Mouse (Mus musculus): ENCODE measurements at regions not wholly inside any gene's neighbourhood (a gene's known extent, or its start where the extent isn't known, plus 50 kb on each side); places are given as distances from the start of the nearest gene placed in this dataset.

DNA sequence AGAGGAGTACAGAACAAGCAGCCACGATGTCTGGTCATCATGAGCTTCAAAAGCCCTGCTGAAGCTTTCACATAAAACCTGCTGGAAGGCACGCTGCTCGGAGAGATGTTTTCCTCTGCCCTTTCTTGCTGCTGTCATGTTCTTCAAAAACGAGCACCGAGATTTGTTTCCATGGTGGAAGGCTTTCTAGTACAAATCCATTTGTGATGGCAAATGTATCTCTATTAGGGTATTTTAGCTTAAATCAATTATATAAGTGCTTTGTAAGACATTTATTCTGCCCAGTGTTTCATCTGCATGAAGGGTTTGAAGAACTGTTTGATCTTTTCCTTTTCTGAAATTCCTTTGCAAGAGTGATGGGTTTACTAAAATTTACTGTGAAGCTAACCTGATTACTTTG, 253.1 kb downstream of the Fam173b start:
- Histone ChIP-seq H3K27ac (replicated peaks in 1 of 2; ENCODE audit: control insufficient read depth in 1 of 2, insufficient read depth in 1 of 2, low read depth in 2 of 2, low read length in 2 of 2) (no peak overlapping the region), H3K4me2 (ENCODE audit: low read length) (no peak overlapping the region), H3K36me3 (ENCODE audit: control insufficient read depth, insufficient read depth, low read length) (no peaks in the 10 kb centered on the region), H3K4me1 (ENCODE audit: control insufficient read depth in 2 of 2, insufficient read depth in 2 of 2, low read length in 2 of 2) (no peaks in the 10 kb centered on the region), H3K27me3 (ENCODE audit: control insufficient read depth, insufficient read depth, low read length) (no peaks in the 10 kb centered on the region), H3K9me3 (ENCODE audit: control insufficient read depth, low read length) (no peaks in the 10 kb centered on the region), H3K4me3 (ENCODE audit: control insufficient read depth in 1 of 2, insufficient read depth in 1 of 2, low read depth in 1 of 2, low read length in 2 of 2) (no peak overlapping the region), H3K9ac (ENCODE audit: low read length) (no peak overlapping the region)
- no peak for ATAC-seq (ENCODE audit: insufficient number of reproducible peaks, insufficient read depth, low FRiP score, low read depth)
- 85% methylated on average over 5 of the region's 5 CpGs for WGBS

DNA sequence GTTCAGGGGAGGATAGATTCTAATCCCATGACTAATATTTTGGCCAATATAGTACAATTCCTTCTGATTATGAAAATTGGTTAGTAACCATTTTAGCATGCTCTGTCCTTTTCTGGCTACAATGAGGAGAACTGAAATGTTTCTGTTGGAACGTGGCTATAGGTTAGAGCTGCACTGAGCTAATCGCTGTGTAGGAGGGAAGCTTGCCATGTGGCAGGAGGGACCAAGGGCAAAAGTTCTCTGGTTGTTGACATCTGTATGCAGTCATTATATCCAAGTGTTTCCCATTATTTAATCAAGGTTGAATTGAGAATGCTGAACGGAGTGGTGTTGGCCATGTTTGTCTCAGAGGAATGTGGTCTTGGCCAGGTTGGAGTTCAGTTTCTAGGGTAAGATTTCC, 253.5 kb downstream of the Fam173b start:
- 77% methylated on average over 3 of the region's 3 CpGs for WGBS
- no peaks in the 10 kb centered on the region for H3K27me3 ChIP-seq (ENCODE audit: control insufficient read depth, insufficient read depth, low read length)
- H3K36me3 ChIP-seq (ENCODE audit: control insufficient read depth, insufficient read depth, low read length) = no peaks in the 10 kb centered on the region
- no peak overlapping the region for H3K4me3 ChIP-seq (ENCODE audit: control insufficient read depth in 1 of 2, insufficient read depth in 1 of 2, low read depth in 1 of 2, low read length in 2 of 2)
- no peaks in the 10 kb centered on the region for H3K4me1 ChIP-seq (ENCODE audit: control insufficient read depth in 2 of 2, insufficient read depth in 2 of 2, low read length in 2 of 2)
- no peak overlapping the region for H3K4me2 ChIP-seq (ENCODE audit: low read length)
- H3K27ac ChIP-seq (replicated peaks in 1 of 2; ENCODE audit: control insufficient read depth in 1 of 2, insufficient read depth in 1 of 2, low read depth in 2 of 2, low read length in 2 of 2) = no peak overlapping the region
- H3K9ac ChIP-seq (ENCODE audit: low read length) = no peak overlapping the region
- no peaks in the 10 kb centered on the region for H3K9me3 ChIP-seq (ENCODE audit: control insufficient read depth, low read length)
- ATAC-seq (ENCODE audit: insufficient number of reproducible peaks, insufficient read depth, low FRiP score, low read depth) = no peak

DNA sequence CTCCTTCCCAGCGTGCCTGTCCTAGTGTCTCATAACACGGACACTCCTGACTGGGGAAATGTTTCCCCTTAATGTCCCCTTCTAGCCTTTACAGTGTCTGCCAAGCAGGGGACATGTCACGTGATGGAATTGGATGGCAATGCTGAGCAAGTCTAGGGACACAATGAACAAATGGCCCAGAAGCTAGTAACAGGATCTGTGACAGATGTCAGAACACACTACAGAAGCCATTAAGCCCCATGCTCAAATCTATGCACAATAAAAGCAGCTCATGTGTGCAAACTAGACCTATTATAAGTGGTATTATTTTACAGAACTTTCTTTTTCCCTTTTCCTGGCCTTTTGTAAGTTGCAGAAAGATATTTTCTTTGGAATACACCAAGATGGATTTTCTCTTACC, 267.4 kb downstream of the Fam173b start:
- H3K4me3 ChIP-seq (ENCODE audit: control insufficient read depth in 1 of 2, insufficient read depth in 1 of 2, low read depth in 1 of 2, low read length in 2 of 2) = no peak overlapping the region
- no peak overlapping the region for H3K9ac ChIP-seq (ENCODE audit: low read length)
- H3K36me3 ChIP-seq (ENCODE audit: control insufficient read depth, insufficient read depth, low read length) = no peaks in the 10 kb centered on the region
- H3K9me3 ChIP-seq (ENCODE audit: control insufficient read depth, low read length) = no peaks in the 10 kb centered on the region
- 78% methylated on average over 3 of the region's 3 CpGs for WGBS
- H3K27ac ChIP-seq (replicated peaks in 1 of 2; ENCODE audit: control insufficient read depth in 1 of 2, insufficient read depth in 1 of 2, low read depth in 2 of 2, low read length in 2 of 2) = no peak overlapping the region
- no peak overlapping the region for H3K4me2 ChIP-seq (ENCODE audit: low read length)
- no peaks in the 10 kb centered on the region for H3K27me3 ChIP-seq (ENCODE audit: control insufficient read depth, insufficient read depth, low read length)
- no peak for ATAC-seq (ENCODE audit: insufficient number of reproducible peaks, insufficient read depth, low FRiP score, low read depth)
- no peaks in the 10 kb centered on the region for H3K4me1 ChIP-seq (ENCODE audit: control insufficient read depth in 2 of 2, insufficient read depth in 2 of 2, low read length in 2 of 2)

DNA sequence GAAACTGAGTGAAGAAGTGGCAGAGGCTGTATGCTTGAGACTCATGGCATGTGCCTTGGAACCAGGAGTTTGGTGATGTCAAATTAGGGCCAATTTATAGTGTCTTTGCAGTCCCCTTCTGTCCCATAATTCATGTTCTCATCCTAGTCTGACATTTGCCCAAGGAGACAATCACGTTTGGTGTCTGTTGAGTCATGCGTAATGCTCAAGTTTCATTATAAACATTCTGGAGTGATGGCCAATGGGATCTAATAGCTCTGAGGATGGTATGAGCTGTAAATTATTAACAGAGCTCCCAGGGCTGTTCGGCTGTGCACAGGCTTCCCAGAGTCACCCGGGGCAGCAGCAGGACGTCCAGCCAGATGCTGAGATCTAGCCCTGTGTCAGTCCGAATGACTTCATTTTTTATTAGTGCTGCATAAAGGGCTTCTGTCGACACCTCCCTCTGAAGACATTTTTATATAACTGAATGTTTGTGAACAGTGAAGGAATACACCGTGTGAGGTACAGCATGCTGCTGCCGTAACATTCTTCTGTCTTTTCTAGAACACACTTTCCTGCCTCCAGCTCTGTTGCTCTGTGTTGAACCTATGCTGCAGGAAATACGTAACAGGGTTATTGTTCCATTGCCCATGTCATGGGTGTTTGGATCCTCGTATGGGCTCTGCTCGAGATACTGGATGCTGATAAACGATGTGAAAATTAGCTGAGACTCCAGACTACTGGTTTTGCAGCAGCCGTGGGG, 268.2 kb downstream of the Fam173b start:
- H3K9me3 ChIP-seq (ENCODE audit: control insufficient read depth, low read length) = no peaks in the 10 kb centered on the region
- no peak overlapping the region for H3K9ac ChIP-seq (ENCODE audit: low read length)
- H3K4me3 ChIP-seq (ENCODE audit: control insufficient read depth in 1 of 2, insufficient read depth in 1 of 2, low read depth in 1 of 2, low read length in 2 of 2) = no peak overlapping the region
- H3K4me2 ChIP-seq (ENCODE audit: low read length) = no peak overlapping the region
- H3K4me1 ChIP-seq (ENCODE audit: control insufficient read depth in 2 of 2, insufficient read depth in 2 of 2, low read length in 2 of 2) = no peaks in the 10 kb centered on the region
- H3K36me3 ChIP-seq (ENCODE audit: control insufficient read depth, insufficient read depth, low read length) = no peaks in the 10 kb centered on the region
- no peak overlapping the region for H3K27ac ChIP-seq (replicated peaks in 1 of 2; ENCODE audit: control insufficient read depth in 1 of 2, insufficient read depth in 1 of 2, low read depth in 2 of 2, low read length in 2 of 2)
- ATAC-seq (ENCODE audit: insufficient number of reproducible peaks, insufficient read depth, low FRiP score, low read depth) = no peak
- WGBS = 68% methylated on average over 14 of the region's 14 CpGs
- H3K27me3 ChIP-seq (ENCODE audit: control insufficient read depth, insufficient read depth, low read length) = no peaks in the 10 kb centered on the region

DNA sequence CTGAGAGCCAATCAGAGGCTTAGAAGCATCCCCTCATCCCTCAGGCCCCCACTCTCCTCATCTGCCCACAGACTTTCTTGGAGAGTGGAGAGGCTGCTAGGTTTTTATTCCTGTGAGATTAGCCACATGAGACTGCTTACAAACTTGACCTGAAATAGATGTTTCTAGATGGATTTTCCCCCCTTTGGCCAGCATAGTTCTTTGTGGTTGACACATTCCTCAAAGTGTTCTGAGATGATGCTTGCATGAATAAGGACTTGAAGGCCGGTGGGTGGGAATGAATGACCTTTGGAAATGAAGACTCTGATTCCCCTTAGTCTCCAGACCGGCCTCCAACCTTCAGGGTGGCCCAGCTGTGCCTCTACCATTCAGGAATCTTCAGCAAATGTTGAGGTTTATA, 273.8 kb downstream of the Fam173b start:
- H3K4me1 ChIP-seq (ENCODE audit: control insufficient read depth in 2 of 2, insufficient read depth in 2 of 2, low read length in 2 of 2) = no peaks in the 10 kb centered on the region
- H3K36me3 ChIP-seq (ENCODE audit: control insufficient read depth, insufficient read depth, low read length) = no peaks in the 10 kb centered on the region
- no peak overlapping the region for H3K9ac ChIP-seq (ENCODE audit: low read length)
- H3K27ac ChIP-seq (replicated peaks in 1 of 2; ENCODE audit: control insufficient read depth in 1 of 2, insufficient read depth in 1 of 2, low read depth in 2 of 2, low read length in 2 of 2) = no peak overlapping the region
- no peak overlapping the region for H3K4me2 ChIP-seq (ENCODE audit: low read length)
- H3K4me3 ChIP-seq (ENCODE audit: control insufficient read depth in 1 of 2, insufficient read depth in 1 of 2, low read depth in 1 of 2, low read length in 2 of 2) = no peak overlapping the region
- H3K27me3 ChIP-seq (ENCODE audit: control insufficient read depth, insufficient read depth, low read length) = no peaks in the 10 kb centered on the region
- no peak for ATAC-seq (ENCODE audit: insufficient number of reproducible peaks, insufficient read depth, low FRiP score, low read depth)
- no peaks in the 10 kb centered on the region for H3K9me3 ChIP-seq (ENCODE audit: control insufficient read depth, low read length)
- 74% methylated on average over 2 of the region's 2 CpGs for WGBS

GRCm38 (mm10) chr15:31880479-31880878, 278.8 kb downstream of the Fam173b start:
- Histone ChIP-seq H3K27me3 (ENCODE audit: control insufficient read depth, insufficient read depth, low read length) (no peaks in the 10 kb centered on the region), H3K4me1 (ENCODE audit: control insufficient read depth in 2 of 2, insufficient read depth in 2 of 2, low read length in 2 of 2) (no peaks in the 10 kb centered on the region), H3K4me3 (ENCODE audit: control insufficient read depth in 1 of 2, insufficient read depth in 1 of 2, low read depth in 1 of 2, low read length in 2 of 2) (no peak overlapping the region), H3K36me3 (ENCODE audit: control insufficient read depth, insufficient read depth, low read length) (no peaks in the 10 kb centered on the region), H3K9me3 (ENCODE audit: control insufficient read depth, low read length) (no peaks in the 10 kb centered on the region), H3K9ac (ENCODE audit: low read length) (no peak overlapping the region), H3K27ac (replicated peaks in 1 of 2; ENCODE audit: control insufficient read depth in 1 of 2, insufficient read depth in 1 of 2, low read depth in 2 of 2, low read length in 2 of 2) (no peak overlapping the region), H3K4me2 (ENCODE audit: low read length) (no peak overlapping the region)
- 88% methylated on average over 9 of the region's 9 CpGs for WGBS
- ATAC-seq (ENCODE audit: insufficient number of reproducible peaks, insufficient read depth, low FRiP score, low read depth) = no peak

GRCm38 (mm10) chr15:31882331-31882730, 280.7 kb downstream of the Fam173b start:
- Histone ChIP-seq H3K27me3 (ENCODE audit: control insufficient read depth, insufficient read depth, low read length) (no peaks in the 10 kb centered on the region), H3K9me3 (ENCODE audit: control insufficient read depth, low read length) (no peaks in the 10 kb centered on the region), H3K9ac (ENCODE audit: low read length) (no peak overlapping the region), H3K4me1 (ENCODE audit: control insufficient read depth in 2 of 2, insufficient read depth in 2 of 2, low read length in 2 of 2) (no peaks in the 10 kb centered on the region), H3K4me3 (ENCODE audit: control insufficient read depth in 1 of 2, insufficient read depth in 1 of 2, low read depth in 1 of 2, low read length in 2 of 2) (no peak overlapping the region), H3K27ac (replicated peaks in 1 of 2; ENCODE audit: control insufficient read depth in 1 of 2, insufficient read depth in 1 of 2, low read depth in 2 of 2, low read length in 2 of 2) (no peak overlapping the region), H3K36me3 (ENCODE audit: control insufficient read depth, insufficient read depth, low read length) (no peaks in the 10 kb centered on the region), H3K4me2 (ENCODE audit: low read length) (no peak overlapping the region)
- no peak for ATAC-seq (ENCODE audit: insufficient number of reproducible peaks, insufficient read depth, low FRiP score, low read depth)
- 71% methylated on average over 5 of the region's 5 CpGs for WGBS

GRCm38 (mm10) chr15:31883516-31883915, 281.9 kb downstream of the Fam173b start:
- Histone ChIP-seq H3K4me1 (ENCODE audit: control insufficient read depth in 2 of 2, insufficient read depth in 2 of 2, low read length in 2 of 2) (no peaks in the 10 kb centered on the region), H3K4me2 (ENCODE audit: low read length) (no peak overlapping the region), H3K9ac (ENCODE audit: low read length) (no peak overlapping the region), H3K27ac (replicated peaks in 1 of 2; ENCODE audit: control insufficient read depth in 1 of 2, insufficient read depth in 1 of 2, low read depth in 2 of 2, low read length in 2 of 2) (no peak overlapping the region), H3K27me3 (ENCODE audit: control insufficient read depth, insufficient read depth, low read length) (no peaks in the 10 kb centered on the region), H3K9me3 (ENCODE audit: control insufficient read depth, low read length) (no peaks in the 10 kb centered on the region), H3K4me3 (ENCODE audit: control insufficient read depth in 1 of 2, insufficient read depth in 1 of 2, low read depth in 1 of 2, low read length in 2 of 2) (no peak overlapping the region), H3K36me3 (ENCODE audit: control insufficient read depth, insufficient read depth, low read length) (no peaks in the 10 kb centered on the region)
- WGBS = 78% methylated on average over 9 of the region's 9 CpGs
- no peak for ATAC-seq (ENCODE audit: insufficient number of reproducible peaks, insufficient read depth, low FRiP score, low read depth)

Data from heart, embryonic 14.5 days (tissue).